Mouse (Mus musculus): ENCODE results near the gene Arntl2.

- TF ChIP-seq POLR2A (IDR thresholded peaks at IDR 0.05; ENCODE audit: low read depth, low read length) (no peak), CTCF (IDR thresholded peaks at IDR 0.05; ENCODE audit: extremely low read depth, insufficient read depth, insufficient read length, insufficient replicate concordance) (no peak)
These were observed 81.7 kb downstream of the Arntl2 start for GRCm38 (mm10) chr6:146877425-146878045.
